Mouse (Mus musculus) small intestine, adult 2 months (tissue): Measurements from ENCODE around the gene Anks1.
A peak's percentile ranks its signal among the peaks of the same experiment; 100 is the strongest.

Experiments used
- CTCF ChIP-seq: fragments of 200-500 bp; IDR thresholded peaks from 2 replicates; pipeline ENCODE4 v1.5.1; 2012; ENCODE audit warnings: low read depth, mild to moderate bottlenecking, control low read depth, inconsistent platforms, low read length, moderate library complexity, mixed read lengths; ENCODE audit not compliant: insufficient replicate concordance, insufficient read length; ENCODE audit errors: extremely low read depth
- POLR2A ChIP-seq: fragments of 200-500 bp; IDR thresholded peaks from 2 replicates; pipeline ENCODE4 v1.6.1; 2012; ENCODE audit warnings: low read depth, mild to moderate bottlenecking, control low read depth, inconsistent platforms, low read length, moderate library complexity

GRCm38 (mm10) chr17:28081385-28081784, 172.3 kb downstream of the Anks1 start:
- TF ChIP-seq CTCF (peak; percentile 46; the same call in 1 of the 2 replicates), POLR2A (no peak)
